Mouse (Mus musculus): ENCODE measurements at regions not wholly inside any gene's neighbourhood (a gene's known extent, or its start where the extent isn't known, plus 50 kb on each side); places are given as distances from the start of the nearest gene placed in this dataset.
A peak's percentile ranks its signal among the peaks of the same experiment; 100 is the strongest.

DNA sequence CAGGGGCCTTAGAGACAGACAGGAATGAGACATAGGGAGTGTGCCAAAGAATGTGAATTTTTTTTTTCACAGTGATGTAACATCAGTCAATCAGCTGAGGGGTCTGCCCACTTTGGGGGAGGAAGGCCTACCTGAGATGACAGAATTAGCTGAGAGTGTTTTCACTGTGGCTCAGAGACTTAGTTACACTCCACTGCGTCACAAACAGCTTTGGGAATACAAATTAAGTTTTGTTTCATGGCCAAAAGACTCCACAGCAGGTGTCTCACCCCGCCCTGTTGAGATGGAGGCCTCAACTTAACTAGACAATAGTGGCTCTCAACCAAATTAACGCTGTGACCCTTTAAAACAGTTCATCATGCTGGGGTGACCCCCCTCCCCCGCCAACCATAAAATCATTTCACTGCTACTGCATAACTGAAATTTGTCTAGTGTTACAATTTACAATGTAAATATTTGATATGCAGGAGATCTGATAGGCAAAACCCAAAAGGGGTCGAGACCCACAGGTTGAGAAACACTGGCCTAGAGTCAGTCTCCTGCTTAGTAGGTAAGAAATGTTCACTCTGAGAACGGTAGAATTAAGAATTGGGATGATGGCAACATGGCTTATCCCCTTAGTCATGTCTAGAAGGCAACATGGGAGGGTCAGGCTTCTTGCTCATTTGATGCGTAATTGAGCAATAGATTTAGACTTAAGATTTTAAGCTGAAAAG is 184.3 kb downstream of the Katnal1 start:
- no peak for DNase-seq
- intact Hi-C loops (cut with DNase I) = no loop called here

DNA sequence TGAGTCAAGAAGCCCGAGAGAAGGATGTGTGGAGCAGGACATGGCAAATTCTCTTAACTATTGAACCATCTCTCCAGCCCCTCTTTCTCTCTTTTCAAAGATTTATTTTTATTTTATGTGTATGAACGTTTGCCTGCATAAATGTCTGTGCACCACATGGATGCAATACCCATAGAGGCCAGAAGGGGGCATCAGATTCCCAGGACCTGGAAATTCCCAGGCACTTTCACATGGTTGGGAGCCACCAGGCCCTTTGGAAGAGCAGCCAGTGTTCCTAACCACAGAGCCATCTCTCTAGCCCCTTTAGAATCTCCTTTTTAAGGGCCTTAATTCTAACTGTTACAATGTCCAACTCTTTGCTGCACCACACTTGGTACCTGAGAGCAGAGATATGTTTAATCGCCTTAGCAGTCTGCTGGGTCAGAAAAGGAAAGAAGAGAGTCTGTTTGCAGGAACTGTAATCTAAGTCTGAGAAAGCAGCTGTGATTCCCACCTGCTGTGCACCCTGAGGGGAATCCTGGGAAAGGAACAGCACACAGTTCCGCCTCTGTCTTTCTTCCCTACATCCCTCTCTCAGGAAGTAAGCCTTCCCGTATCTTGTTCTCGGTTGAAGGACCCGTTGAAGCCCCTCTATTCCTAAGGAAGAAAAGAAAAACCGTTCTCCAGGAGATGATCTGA is 186.8 kb downstream of the Katnal1 start:
- intact Hi-C loops (cut with DNase I) = no loop called here
- no peak for DNase-seq

- DNase-seq = no peak
- intact Hi-C loops (cut with DNase I) = no loop called here
Measured at GRCm38 (mm10) chr5:148741267-148742004, 187.7 kb downstream of the Katnal1 start.

DNA sequence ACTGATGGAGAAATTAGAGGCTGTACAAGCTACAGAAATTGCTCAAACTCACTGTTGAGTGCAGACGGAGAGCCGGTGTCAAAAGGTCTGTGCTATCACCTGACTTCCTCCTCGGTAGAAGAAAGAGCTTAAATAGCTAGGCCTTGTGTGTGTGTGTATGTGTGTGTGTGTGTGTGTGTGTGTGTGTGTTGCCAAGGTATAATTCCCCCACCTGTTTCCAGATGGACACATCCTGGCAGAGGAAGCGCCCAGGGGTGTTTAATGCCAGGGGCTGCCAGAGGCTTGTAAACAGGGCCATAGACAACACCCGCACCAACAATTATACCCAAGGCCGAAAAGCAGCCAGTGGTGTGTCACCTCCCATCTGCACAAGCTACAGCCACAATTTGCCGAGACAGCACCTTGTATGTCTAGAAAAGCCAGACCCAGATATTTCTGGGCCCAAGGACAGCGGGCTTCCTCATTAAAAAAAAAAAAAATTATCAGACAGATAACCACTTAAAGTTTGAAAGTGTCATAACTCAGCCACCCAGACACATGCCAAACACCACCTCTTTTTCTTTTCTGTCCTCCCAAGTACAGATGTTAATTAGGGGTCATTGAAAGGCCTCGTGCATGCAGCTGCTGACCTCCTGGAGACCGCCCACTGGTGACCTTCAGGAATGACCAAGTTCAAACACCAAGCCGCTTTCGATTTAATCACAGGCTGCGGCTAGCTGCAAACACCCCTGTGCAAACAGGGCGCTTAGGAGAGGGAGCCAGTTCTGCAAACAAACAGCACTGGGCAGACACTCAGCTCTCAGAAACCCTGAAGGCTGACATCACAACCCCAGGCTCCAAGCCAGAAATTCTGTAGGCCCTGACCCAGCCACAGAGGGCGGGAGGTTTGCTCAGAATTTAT is 188.0 kb upstream of the Ubl3 start:
- intact Hi-C loops (cut with DNase I) = no loop called here
- peak; percentile 84 to 87 for DNase-seq

DNA sequence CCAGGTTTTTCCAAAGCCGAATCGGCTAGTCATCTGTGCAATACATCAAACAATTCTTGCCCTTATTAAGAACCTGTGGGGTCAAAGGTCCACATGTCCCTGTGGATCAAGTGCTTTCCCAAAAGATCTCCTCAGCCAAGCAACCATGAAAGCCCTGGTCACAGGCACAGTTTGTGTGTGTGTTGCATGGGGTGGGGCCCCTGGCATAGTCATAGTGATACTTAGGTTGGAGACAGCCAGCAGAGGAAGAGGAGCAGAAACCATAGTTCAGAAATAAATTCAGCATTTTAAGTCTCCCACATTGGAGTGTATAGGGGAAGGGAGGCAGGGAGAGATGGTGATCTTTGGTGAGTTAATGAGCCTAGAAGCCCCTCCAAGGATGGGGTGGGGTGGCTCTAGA is 187.1 kb upstream of the Ubl3 start:
- no peak for DNase-seq
- intact Hi-C loops (cut with DNase I) = no loop called here

DNA sequence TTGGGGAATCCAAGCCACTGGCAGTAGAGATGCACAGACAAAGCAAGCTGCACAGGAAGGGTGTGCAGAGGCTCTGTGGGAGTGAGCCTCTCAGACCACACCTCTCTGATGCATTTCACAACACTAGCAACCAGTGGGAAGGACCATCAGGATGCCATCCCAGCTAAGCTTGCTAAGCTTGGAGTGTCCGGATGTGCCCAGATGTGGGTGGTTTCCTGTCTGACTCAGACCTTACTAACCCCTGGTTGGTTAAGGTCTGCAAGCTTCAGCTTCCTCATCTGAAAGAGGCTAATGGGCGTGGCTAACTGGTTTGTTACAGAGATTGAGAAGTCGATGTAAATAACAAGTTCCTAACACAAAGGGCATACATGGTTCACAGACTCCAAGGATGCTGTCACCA is 186.6 kb upstream of the Ubl3 start:
- intact Hi-C loops (cut with DNase I) = no loop called here
- peak in 1 of 2 experiments; percentile 16 for DNase-seq

DNA sequence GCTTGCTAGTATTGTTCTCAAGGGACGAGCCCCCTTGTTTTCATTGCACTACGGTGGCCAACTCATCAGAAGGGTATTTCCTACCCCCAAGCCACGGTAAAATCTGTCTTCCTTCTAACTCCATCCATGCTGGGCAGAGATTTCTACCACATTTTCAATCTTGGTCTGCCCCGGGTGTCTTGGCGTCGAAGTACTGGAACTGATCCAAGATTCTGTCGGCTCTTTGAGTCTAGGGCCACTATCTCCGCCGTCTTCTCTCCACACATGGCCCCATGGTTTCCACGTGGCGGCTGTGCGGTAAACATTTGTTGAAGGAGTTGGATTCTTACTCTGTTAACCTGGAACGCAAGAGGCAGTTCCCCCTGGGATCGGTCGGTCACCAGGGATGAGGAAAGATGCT is 177.0 kb upstream of the Ubl3 start:
- no peak for DNase-seq
- intact Hi-C loops (cut with DNase I) = no loop called here

- intact Hi-C loops (cut with DNase I) = no loop called here
- no peak for DNase-seq
Measured at GRCm38 (mm10) chr5:148728492-148728891, 175.9 kb upstream of the Ubl3 start.

DNA sequence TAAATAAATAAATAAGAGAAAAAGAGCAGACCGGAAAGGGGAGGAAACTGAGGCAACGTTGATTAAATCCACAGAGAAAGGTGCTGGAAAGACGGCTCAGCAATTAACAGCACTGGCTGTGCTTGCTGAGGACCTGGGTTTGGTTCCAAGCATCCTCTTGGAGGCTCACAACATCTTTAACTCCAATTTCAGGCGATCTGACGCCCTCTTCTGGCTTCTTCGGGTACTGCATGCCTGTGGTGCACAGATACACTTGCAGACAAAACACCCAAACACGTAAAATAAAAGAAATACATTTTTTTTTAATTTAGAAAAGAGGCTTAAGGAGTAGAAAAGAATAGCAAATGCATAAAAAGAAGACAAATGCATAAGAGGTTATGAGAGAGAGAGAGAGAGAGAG is 173.9 kb upstream of the Ubl3 start:
- no peak for DNase-seq
- intact Hi-C loops (cut with DNase I) = no loop called here

GRCm38 (mm10) chr5:148724470-148724869 is 171.9 kb upstream of the Ubl3 start:
- no peak for DNase-seq
- intact Hi-C loops (cut with DNase I) = no loop called here

- no peak for DNase-seq
- intact Hi-C loops (cut with DNase I) = no loop called here
Measured at GRCm38 (mm10) chr5:148723677-148724227, 171.2 kb upstream of the Ubl3 start.

DNA sequence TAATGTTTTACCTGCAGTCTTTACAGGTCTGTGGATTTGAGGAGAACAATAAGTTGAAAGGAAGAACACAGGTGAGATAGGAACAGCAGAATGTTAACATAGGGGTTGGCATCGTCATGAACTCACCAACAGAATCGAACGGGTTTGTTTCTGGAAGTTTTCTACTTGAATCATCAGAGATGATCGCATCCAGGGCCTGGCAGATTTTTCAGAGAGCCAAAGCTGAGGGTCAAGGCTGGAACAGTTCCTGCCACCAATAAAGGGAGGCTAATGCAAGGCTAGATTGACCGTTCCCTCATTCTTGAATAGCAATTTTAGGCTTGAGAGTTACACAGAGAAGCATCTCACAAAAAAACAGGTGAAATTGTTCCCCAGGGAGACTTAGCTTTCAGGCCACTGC is 168.0 kb upstream of the Ubl3 start:
- intact Hi-C loops (cut with DNase I) = no loop called here
- DNase-seq = no peak

- intact Hi-C loops (cut with DNase I) = no loop called here
- no peak for DNase-seq
Measured at GRCm38 (mm10) chr5:148716633-148717032, 164.0 kb upstream of the Ubl3 start.

DNA sequence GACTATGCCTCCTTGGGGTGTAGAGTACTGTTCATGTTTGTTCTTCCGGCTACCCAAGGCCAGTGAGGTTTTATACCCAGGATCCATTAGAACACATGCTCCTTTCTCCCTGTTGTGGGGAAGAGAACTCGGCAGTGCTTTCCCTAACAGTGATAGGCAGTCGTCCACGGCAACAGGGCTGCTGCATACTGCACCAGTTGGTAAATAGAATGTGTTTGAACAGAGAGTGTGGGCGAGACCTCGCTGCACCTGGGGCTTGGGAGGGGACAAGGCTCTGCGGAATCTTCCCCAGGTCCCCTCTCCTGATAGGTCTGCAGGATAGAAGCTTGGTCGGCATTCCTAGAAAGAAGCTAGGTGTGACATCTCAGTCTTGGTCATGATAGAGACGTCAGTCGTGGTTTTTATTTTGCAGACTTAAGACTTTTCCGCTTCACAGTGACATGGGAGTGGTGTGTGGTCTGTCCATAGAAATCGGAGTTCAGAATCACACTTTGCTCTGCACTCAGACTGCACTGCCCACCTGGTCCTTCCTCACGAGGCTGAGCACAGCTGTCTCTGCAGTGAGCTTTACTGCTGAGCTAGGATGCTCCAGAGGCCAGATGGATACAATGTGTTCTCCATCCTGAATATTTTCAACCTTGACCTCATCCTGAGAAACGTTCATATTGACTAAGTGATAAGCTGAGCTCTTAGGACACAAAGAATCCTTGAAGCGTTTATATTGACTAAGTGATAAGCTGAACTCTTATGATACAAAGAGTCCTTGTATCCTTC is 162.8 kb upstream of the Ubl3 start:
- intact Hi-C loops (cut with DNase I) = no loop called here

GRCm38 (mm10) chr5:148714807-148715206 is 162.2 kb upstream of the Ubl3 start:
- intact Hi-C loops (cut with DNase I) = no loop called here

More for the DNA sequence above, 162.8 kb upstream of the Ubl3 start:
- no peak for DNase-seq

GRCm38 (mm10) chr5:148713796-148714195 is 161.2 kb upstream of the Ubl3 start:
- DNase-seq = no peak
- intact Hi-C loops (cut with DNase I) = no loop called here

More at GRCm38 (mm10) chr5:148714807-148715206, 162.2 kb upstream of the Ubl3 start:
- no peak for DNase-seq

GRCm38 (mm10) chr5:148713039-148713438 is 160.4 kb upstream of the Ubl3 start:
- intact Hi-C loops (cut with DNase I) = no loop called here
- no peak for DNase-seq

- DNase-seq = no peak
- intact Hi-C loops (cut with DNase I) = no loop called here
Measured at GRCm38 (mm10) chr5:148711570-148711969, 159.0 kb upstream of the Ubl3 start.

DNA sequence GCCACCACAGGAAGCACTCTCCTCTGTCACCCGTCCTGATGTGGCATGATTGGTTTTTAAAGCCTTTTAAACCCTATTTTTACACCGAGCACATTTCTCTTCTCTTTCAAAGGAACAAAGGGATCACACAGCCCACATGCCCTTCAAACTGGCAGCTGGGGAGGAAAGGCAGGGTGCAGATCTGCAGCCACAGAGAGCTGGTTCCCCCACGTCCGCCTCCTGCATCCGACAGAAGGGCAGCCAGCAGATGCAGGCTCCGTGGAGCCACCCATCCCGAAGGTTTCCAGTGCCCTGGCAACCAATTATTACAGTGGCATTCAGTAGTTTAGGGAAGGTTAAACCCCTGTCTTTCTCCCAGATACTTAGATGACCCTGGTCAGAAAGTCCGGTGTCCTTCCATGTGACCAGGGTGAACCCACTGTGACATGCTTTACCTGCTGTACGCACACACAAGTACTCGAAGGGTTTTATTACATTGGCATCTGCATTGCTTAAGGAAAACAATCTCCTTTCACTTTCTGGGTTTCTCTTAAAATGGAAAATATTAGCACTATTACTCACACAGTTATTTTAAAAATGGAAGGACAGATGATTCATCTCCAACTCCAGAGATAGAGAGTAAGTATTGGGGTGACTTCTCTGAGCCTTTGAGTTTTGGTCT is 156.7 kb upstream of the Ubl3 start:
- no peak for DNase-seq
- intact Hi-C loops (cut with DNase I) = loop anchor here (2.0 to 5.0 kb wide), 2 partner anchors 83 to 162 kb away; no protein-coding TSS in a partner anchor

All from heart, postnatal 10 days (tissue).